Mouse (Mus musculus) forebrain, embryonic 15.5 days (tissue): Measurements from ENCODE around the gene Plxnc1. TPM values are rescaled to one million over a fixed set of nuclear protein-coding genes. Genes with fewer than 3 reads are reported as not detected.

ENCODE experiments used
- ATAC-seq: fragments of 200-750 bp; cut with Nextera tagmentation; replicated peaks from 2 replicates; pipeline ENCODE4 v1.8.0; 2017; ENCODE audit warnings: mild to moderate bottlenecking, moderate TSS enrichment, moderate library complexity
- H3K27ac ChIP-seq: fragments of 300-500 bp; sonication (generic); replicated peaks from 2 replicates; pipeline ENCODE4 v1.5.1; 2015; ENCODE audit warnings: mild to moderate bottlenecking, inconsistent platforms
- H3K27me3 ChIP-seq: fragments of 300-500 bp; sonication (generic); 2 replicates; pipeline ENCODE4 v1.6.1; 2015; ENCODE audit warnings: inconsistent platforms
- H3K36me3 ChIP-seq: fragments of 300-500 bp; sonication (generic); 2 replicates; pipeline ENCODE4 v1.6.1; 2015; ENCODE audit warnings: mild to moderate bottlenecking, inconsistent platforms
- H3K4me1 ChIP-seq: fragments of 300-500 bp; sonication (generic); 2 replicates; pipeline ENCODE4 v1.6.1; 2015; ENCODE audit warnings: inconsistent platforms
- H3K4me2 ChIP-seq: fragments of 300-500 bp; sonication (generic); replicated peaks from 2 replicates; pipeline ENCODE4 v1.6.1; 2015; ENCODE audit warnings: mild to moderate bottlenecking, inconsistent platforms
- H3K4me3 ChIP-seq: fragments of 300-500 bp; sonication (generic); 2 replicates; pipeline ENCODE4 v1.5.1; 2015; ENCODE audit warnings: mild to moderate bottlenecking, inconsistent platforms
- H3K9ac ChIP-seq: fragments of 300-500 bp; sonication (generic); replicated peaks from 2 replicates; pipeline ENCODE4 v1.6.1; 2015; ENCODE audit warnings: mild to moderate bottlenecking, inconsistent platforms
- H3K9me3 ChIP-seq: fragments of 300-500 bp; sonication (generic); 2 replicates; pipeline ENCODE4 v1.6.1; 2016; ENCODE audit warnings: inconsistent platforms
- WGBS: fragments of 180-500 bp; shearing (Covaris S2); methylation state at CpG from one replicate; pipeline ENCODE4 v1.1.7; 2015; ENCODE audit warnings: mixed read lengths; 5-methylcytosine and 5-hydroxymethylcytosine counted together
- polyA plus RNA-seq: library from polyadenylated mRNA; unstranded; fragments of >200 nt; fragmentation: Nextera tagmentation; extraction: Ambion mirVana; gene quantifications from 2 replicates; pipeline ENCODE4 v1.2.1, GENCODE M21; 2015

Plxnc1 gene
- polyA plus RNA-seq, 1 experiment from 2014 or later, result 11.2 TPM

DNA sequence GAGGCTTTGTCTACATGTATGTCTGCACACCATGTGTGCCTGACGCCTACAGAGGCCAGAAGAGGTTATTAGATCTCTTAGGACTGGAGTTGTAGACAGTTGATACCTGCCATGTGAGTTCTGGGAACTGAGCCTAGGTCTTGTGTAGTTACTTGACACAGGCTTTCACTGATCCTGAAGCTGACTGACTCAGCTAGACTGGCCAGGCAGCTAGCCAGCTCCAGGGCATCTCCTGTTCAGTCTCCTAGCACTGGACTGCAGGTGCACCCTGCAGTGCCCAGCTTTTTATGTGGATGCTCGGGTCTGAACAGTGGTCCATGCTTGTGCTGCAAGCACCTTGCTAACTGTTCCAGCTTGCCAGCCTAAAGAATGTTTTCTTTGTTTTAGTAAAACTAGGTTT lies 197.6 kb downstream of the Plxnc1 start:
- no peak overlapping the region for H3K4me2 ChIP-seq
- no peak for ATAC-seq
- no peaks in the 10 kb centered on the region for H3K27me3 ChIP-seq
- H3K4me1 ChIP-seq, result no peaks in the 10 kb centered on the region
- no peak overlapping the region for H3K4me3 ChIP-seq
- H3K36me3 ChIP-seq, result peaks cover 7% of the 10 kb centered on the region; the same call in 1 of the 2 replicates
- WGBS, result 70% methylated on average over 2 of the region's 2 CpGs
- H3K27ac ChIP-seq, result no peak overlapping the region
- H3K9ac ChIP-seq, result no peak overlapping the region
- H3K9me3 ChIP-seq, result no peaks in the 10 kb centered on the region

DNA sequence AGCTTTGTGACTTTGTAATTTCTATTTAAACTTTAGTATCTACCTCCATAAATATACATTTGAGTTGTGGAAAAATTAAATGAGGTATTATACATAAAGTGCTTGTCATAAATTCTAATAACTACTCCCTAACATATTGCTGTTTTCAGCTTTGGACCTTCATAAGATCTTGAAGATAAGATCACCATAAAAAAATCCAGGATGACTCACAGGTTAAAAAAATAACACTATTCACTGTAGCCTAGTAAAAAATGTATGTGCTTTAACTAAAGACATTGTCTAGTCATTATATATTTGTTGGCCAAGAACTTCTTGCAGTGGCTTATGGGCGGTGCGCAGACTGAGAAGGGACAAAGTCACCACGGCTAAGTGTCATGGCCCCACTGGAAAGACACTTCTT lies 203.2 kb downstream of the Plxnc1 start:
- Histone ChIP-seq H3K27me3 (no peaks in the 10 kb centered on the region), H3K9ac (no peak overlapping the region), H3K4me3 (no peak overlapping the region), H3K27ac (no peak overlapping the region), H3K4me1 (peaks cover 5% of the 10 kb centered on the region), H3K9me3 (no peaks in the 10 kb centered on the region), H3K36me3 (no peaks in the 10 kb centered on the region), H3K4me2 (no peak overlapping the region)
- 97% methylated on average over 3 of the region's 3 CpGs for WGBS
- no peak for ATAC-seq
